Mouse (Mus musculus) olfactory bulb, adult 2 months (tissue): Measurements from ENCODE around the gene Iqsec1.

Experiments used
- CTCF ChIP-seq: fragments of 200-500 bp; IDR thresholded peaks from 2 replicates; pipeline ENCODE4 v1.5.1; 2012; ENCODE audit warnings: low read depth, mild to moderate bottlenecking, low read length, moderate library complexity; ENCODE audit not compliant: insufficient read depth
- POLR2A ChIP-seq: fragments of 200-500 bp; IDR thresholded peaks from 2 replicates; pipeline ENCODE4 v1.6.1; 2012; ENCODE audit warnings: mild to moderate bottlenecking, low read depth, low read length, moderate library complexity; ENCODE audit not compliant: insufficient read depth

GRCm38 (mm10) chr6:90787036-90787435 lies 201.4 kb downstream of the Iqsec1 start:
- TF ChIP-seq CTCF = no peak
- no peak for TF ChIP-seq POLR2A
